Mouse (Mus musculus) C2C12 (cell line): ENCODE results near the gene E330009J07Rik. TPM values are rescaled to one million over a fixed set of nuclear protein-coding genes. Genes with fewer than 3 reads are reported as not detected.

Source experiments
- H3K27me3 ChIP-seq: one replicate; pipeline ENCODE4 v1.6.1; 2011; ENCODE audit not compliant: control insufficient read depth, insufficient read depth, insufficient read length
- H3K36me3 ChIP-seq: one replicate; pipeline ENCODE4 v1.6.1; 2011; ENCODE audit not compliant: control insufficient read depth, insufficient read depth
- H3K4me3 ChIP-seq: one replicate; pipeline ENCODE4 v1.5.1; 2011; ENCODE audit warnings: mild to moderate bottlenecking, control low read depth; ENCODE audit not compliant: poor library complexity, insufficient read depth, severe bottlenecking
- H3K79me2 ChIP-seq: one replicate; pipeline ENCODE4 v1.6.1; 2011; ENCODE audit not compliant: control insufficient read depth, insufficient read depth
- H3K79me3 ChIP-seq: one replicate; pipeline ENCODE4 v1.6.1; 2011; ENCODE audit warnings: low read depth, control low read depth
- H3ac ChIP-seq: one replicate; pipeline ENCODE3; 2011; ENCODE audit warnings: low read depth; ENCODE audit not compliant: control insufficient read depth, insufficient read length
- CEBPB ChIP-seq: IDR thresholded peaks from one replicate; pipeline ENCODE4 v1.6.1; 2011; ENCODE audit warnings: low read depth, mild to moderate bottlenecking, control low read depth, moderate library complexity
- CTCF ChIP-seq: IDR thresholded peaks from one replicate; pipeline ENCODE4 v1.5.1; 2011; ENCODE audit not compliant: control insufficient read depth, insufficient read depth, insufficient read length
- FOSL1 ChIP-seq: IDR thresholded peaks from one replicate; pipeline ENCODE4 v1.8.0; 2011; ENCODE audit warnings: mild to moderate bottlenecking, low read length; ENCODE audit not compliant: poor library complexity, insufficient read depth, severe bottlenecking
- MAX ChIP-seq: IDR thresholded peaks from one replicate; pipeline ENCODE4 v1.6.1; 2011; ENCODE audit warnings: mild to moderate bottlenecking, control low read depth
- MYOD1 ChIP-seq: IDR thresholded peaks from one replicate; pipeline ENCODE4 v1.6.1; 2011; ENCODE audit warnings: low read depth; ENCODE audit not compliant: control insufficient read depth, insufficient read length
- MYOG ChIP-seq: IDR thresholded peaks from one replicate; pipeline ENCODE4 v1.6.1; 2011; ENCODE audit not compliant: control insufficient read depth, insufficient read length; ENCODE audit errors: extremely low read depth
- USF1 ChIP-seq: IDR thresholded peaks from one replicate; pipeline ENCODE4 v1.6.1; 2011; ENCODE audit warnings: low read depth, mild to moderate bottlenecking, control low read depth, moderate library complexity
- polyA plus RNA-seq: library from polyadenylated mRNA; unstranded; fragments of >200 nt; fragmentation: generic; extraction: Trizol; gene quantifications from one replicate; pipeline ENCODE4 v1.2.1, GENCODE M21; 2012; ENCODE audit warnings: missing spikeins

The E330009J07Rik gene
- polyA plus RNA-seq, 1 experiment: 0.82 TPM

- TF ChIP-seq CTCF: no peak
- TF ChIP-seq USF1: no peak
- TF ChIP-seq MAX: no peak
- TF ChIP-seq CEBPB: no peak
- no peak for TF ChIP-seq MYOG
- no peak for TF ChIP-seq FOSL1
- TF ChIP-seq MYOD1: no peak
- H3K79me2 ChIP-seq: no peaks in the 10 kb centered on the region
- no peak overlapping the region for H3K4me3 ChIP-seq
- H3K27me3 ChIP-seq: no peaks in the 10 kb centered on the region
- H3K79me3 ChIP-seq: no peaks in the 10 kb centered on the region
- no peaks in the 10 kb centered on the region for H3K36me3 ChIP-seq
- H3ac ChIP-seq: no peak overlapping the region
These were observed 7.2 kb downstream of the E330009J07Rik start for GRCm38 (mm10) chr6:40428696-40429095.

- no peak overlapping the region for H3K4me3 ChIP-seq
- TF ChIP-seq CEBPB (no peak), MYOD1 (no peak), FOSL1 (no peak), USF1 (no peak), CTCF (no peak), MAX (no peak), MYOG (no peak)
- H3K27me3 ChIP-seq: no peaks in the 10 kb centered on the region
- H3K79me3 ChIP-seq: no peaks in the 10 kb centered on the region
- H3K36me3 ChIP-seq: no peaks in the 10 kb centered on the region
- no peaks in the 10 kb centered on the region for H3K79me2 ChIP-seq
- no peak overlapping the region for H3ac ChIP-seq
These were observed 8.5 kb downstream of the E330009J07Rik start for GRCm38 (mm10) chr6:40427441-40427840.

GRCm38 (mm10) chr6:40423774-40424173, 12.2 kb downstream of the E330009J07Rik start:
- Histone ChIP-seq H3K79me2 (no peaks in the 10 kb centered on the region), H3ac (no peak overlapping the region), H3K4me3 (no peak overlapping the region), H3K27me3 (no peaks in the 10 kb centered on the region), H3K36me3 (no peaks in the 10 kb centered on the region), H3K79me3 (no peaks in the 10 kb centered on the region)
- no peak for TF ChIP-seq FOSL1
- TF ChIP-seq MYOG: no peak
- TF ChIP-seq USF1: no peak
- TF ChIP-seq CEBPB: no peak
- no peak for TF ChIP-seq MYOD1
- TF ChIP-seq MAX: no peak
- no peak for TF ChIP-seq CTCF

GRCm38 (mm10) chr6:40423013-40423412, 12.9 kb downstream of the E330009J07Rik start:
- H3K27me3 ChIP-seq: no peaks in the 10 kb centered on the region
- H3K36me3 ChIP-seq: no peaks in the 10 kb centered on the region
- H3K79me3 ChIP-seq: no peaks in the 10 kb centered on the region
- no peak for TF ChIP-seq USF1
- no peak for TF ChIP-seq MYOD1
- no peak for TF ChIP-seq CTCF
- no peak for TF ChIP-seq FOSL1
- no peak for TF ChIP-seq MAX
- no peak for TF ChIP-seq CEBPB
- no peak for TF ChIP-seq MYOG
- no peak overlapping the region for H3K4me3 ChIP-seq
- H3K79me2 ChIP-seq: no peaks in the 10 kb centered on the region
- H3ac ChIP-seq: no peak overlapping the region

GRCm38 (mm10) chr6:40421099-40421498, 14.8 kb downstream of the E330009J07Rik start:
- H3ac ChIP-seq: no peak overlapping the region
- no peaks in the 10 kb centered on the region for H3K79me2 ChIP-seq
- no peak for TF ChIP-seq USF1
- no peak for TF ChIP-seq CEBPB
- TF ChIP-seq CTCF: no peak
- TF ChIP-seq MAX: no peak
- no peak for TF ChIP-seq MYOG
- no peak for TF ChIP-seq MYOD1
- TF ChIP-seq FOSL1: no peak
- no peaks in the 10 kb centered on the region for H3K27me3 ChIP-seq
- no peaks in the 10 kb centered on the region for H3K36me3 ChIP-seq
- H3K4me3 ChIP-seq: no peak overlapping the region
- H3K79me3 ChIP-seq: no peaks in the 10 kb centered on the region

GRCm38 (mm10) chr6:40418386-40418785, 17.5 kb downstream of the E330009J07Rik start:
- H3K27me3 ChIP-seq: no peaks in the 10 kb centered on the region
- H3K36me3 ChIP-seq: no peaks in the 10 kb centered on the region
- no peaks in the 10 kb centered on the region for H3K79me3 ChIP-seq
- TF ChIP-seq MYOD1: no peak
- no peak for TF ChIP-seq CEBPB
- TF ChIP-seq MYOG: no peak
- no peak for TF ChIP-seq FOSL1
- no peak for TF ChIP-seq USF1
- no peak for TF ChIP-seq CTCF
- H3K79me2 ChIP-seq: no peaks in the 10 kb centered on the region
- H3K4me3 ChIP-seq: no peak overlapping the region
- no peak overlapping the region for H3ac ChIP-seq
